Mouse (Mus musculus) CH12.LX (cell line): Measurements from ENCODE around the gene Gm36176. TPM values are rescaled to one million over a fixed set of nuclear protein-coding genes. Genes with fewer than 3 reads are reported as not detected.

Source experiments
- DNase-seq: peaks from one replicate; pipeline ENCODE4 v3.0.0-alpha.2; 2013; ENCODE audit errors: extremely low read depth
- H3K27ac ChIP-seq: 2 replicates; pipeline ENCODE4 v1.5.1; 2012; ENCODE audit warnings: low read depth, mild to moderate bottlenecking, control low read depth, moderate library complexity; ENCODE audit not compliant: insufficient read depth
- H3K27me3 ChIP-seq: replicated peaks from 2 replicates; pipeline ENCODE3; 2012; ENCODE audit warnings: inconsistent platforms
- H3K36me3 ChIP-seq, 2 experiments: replicated peaks in 1 of 2; 2 replicates each; pipeline versions ENCODE3 to v1.6.1; 2012; ENCODE audit warnings: inconsistent platforms in 1 of 2, low read length in 1 of 2, mild to moderate bottlenecking in 1 of 2, mixed read lengths in 1 of 2, moderate library complexity in 1 of 2; ENCODE audit not compliant: control insufficient read depth in 1 of 2, insufficient read depth in 1 of 2
- H3K4me1 ChIP-seq, 2 experiments: 2 replicates each; pipeline ENCODE4 v1.6.1; 2012; ENCODE audit warnings: inconsistent platforms in 1 of 2, moderate library complexity in 1 of 2; ENCODE audit not compliant: insufficient read depth in 2 of 2, control insufficient read depth in 1 of 2
- H3K4me2 ChIP-seq: 2 replicates; pipeline ENCODE4 v1.6.1; 2012; ENCODE audit warnings: low read depth, mild to moderate bottlenecking, control low read depth; ENCODE audit not compliant: poor library complexity, insufficient read depth, severe bottlenecking
- H3K4me3 ChIP-seq, 3 experiments: fragments of 150-350 bp in 1 of 3; sonication (generic) in 1 of 3; replicated peaks in 1 of 3; 2 replicates each; pipeline versions ENCODE3 to v1.5.1; 2011 to 2012; ENCODE audit warnings: low read depth in 2 of 3, low read length in 2 of 3, mild to moderate bottlenecking in 2 of 3, moderate library complexity in 2 of 3, control low read depth in 1 of 3, improper control_type of control experiment in 1 of 3, inconsistent platforms in 1 of 3, mixed read lengths in 1 of 3; ENCODE audit not compliant: poor library complexity in 1 of 3
- H3K79me2 ChIP-seq: replicated peaks from 2 replicates; pipeline ENCODE4 v1.6.1; 2012; ENCODE audit warnings: mild to moderate bottlenecking, moderate library complexity; ENCODE audit not compliant: control insufficient read depth, poor library complexity, insufficient read depth, severe bottlenecking; ENCODE audit errors: extremely low read depth
- H3K9ac ChIP-seq: 2 replicates; pipeline ENCODE4 v1.6.1; 2012; ENCODE audit warnings: low read depth, mild to moderate bottlenecking, control low read depth, moderate library complexity; ENCODE audit not compliant: insufficient read depth
- H3K9me3 ChIP-seq: replicated peaks from 2 replicates; pipeline ENCODE3; 2012; ENCODE audit warnings: low read length, inconsistent platforms, mixed read lengths
- BHLHE40 ChIP-seq: IDR thresholded peaks from 2 replicates; pipeline ENCODE4 v1.6.1; 2011; ENCODE audit warnings: mild to moderate bottlenecking, low read depth, low read length, improper control_type of control experiment
- CHD2 ChIP-seq: IDR thresholded peaks from 2 replicates; pipeline ENCODE4 v1.6.1; 2011; ENCODE audit warnings: low read length, improper control_type of control experiment
- E2F4 ChIP-seq: IDR thresholded peaks from 2 replicates; pipeline ENCODE4 v1.6.1; 2011; ENCODE audit warnings: low read depth, low read length, improper control_type of control experiment; ENCODE audit not compliant: insufficient replicate concordance
- EP300 ChIP-seq: IDR thresholded peaks from 2 replicates; pipeline ENCODE4 v1.6.1; 2011; ENCODE audit warnings: low read length, improper control_type of control experiment
- JUN ChIP-seq: IDR thresholded peaks from 2 replicates; pipeline ENCODE4 v1.6.1; 2011; ENCODE audit warnings: low read depth, mild to moderate bottlenecking, low read length, improper control_type of control experiment, moderate library complexity; ENCODE audit not compliant: insufficient read depth
- JUND ChIP-seq: conservative IDR thresholded peaks from 2 replicates; pipeline ENCODE4 v1.6.1; 2011; ENCODE audit warnings: low read depth, low read length, improper control_type of control experiment
- KAT2A ChIP-seq: IDR thresholded peaks from 2 replicates; pipeline ENCODE4 v1.6.1; 2012; ENCODE audit warnings: low read length, improper control_type of control experiment, inconsistent platforms; ENCODE audit not compliant: insufficient replicate concordance
- MAFK ChIP-seq: IDR thresholded peaks from 2 replicates; pipeline ENCODE4 v1.6.1; 2011; ENCODE audit warnings: low read length, improper control_type of control experiment; ENCODE audit not compliant: insufficient replicate concordance
- MAX ChIP-seq: IDR thresholded peaks from 2 replicates; pipeline ENCODE4 v1.6.1; 2011; ENCODE audit warnings: low read length, improper control_type of control experiment
- MAZ ChIP-seq: IDR thresholded peaks from 2 replicates; pipeline ENCODE4 v1.6.1; 2012; ENCODE audit warnings: low read depth, mild to moderate bottlenecking, inconsistent platforms, low read length, improper control_type of control experiment, moderate library complexity
- MEF2A ChIP-seq: IDR thresholded peaks from 2 replicates; pipeline ENCODE4 v1.6.1; 2014; ENCODE audit warnings: low read depth, mild to moderate bottlenecking, inconsistent platforms, low read length, improper control_type of control experiment, borderline replicate concordance
- MXI1 ChIP-seq: IDR thresholded peaks from 2 replicates; pipeline ENCODE4 v1.6.1; 2011; ENCODE audit warnings: mild to moderate bottlenecking, low read depth, low read length, improper control_type of control experiment
- MYC ChIP-seq: IDR thresholded peaks from 2 replicates; pipeline ENCODE4 v1.6.1; 2011; ENCODE audit warnings: low read depth, mild to moderate bottlenecking, improper control_type of control experiment, low read length
- NELFE ChIP-seq: IDR thresholded peaks from 2 replicates; pipeline ENCODE4 v1.6.1; 2011; ENCODE audit warnings: low read depth, low read length, improper control_type of control experiment
- NRF1 ChIP-seq: IDR thresholded peaks from 2 replicates; pipeline ENCODE4 v1.6.1; 2014; ENCODE audit warnings: low read depth, mild to moderate bottlenecking, inconsistent platforms, low read length, improper control_type of control experiment, moderate library complexity
- POLR2A ChIP-seq: IDR thresholded peaks from 2 replicates; pipeline ENCODE4 v1.6.1; 2011; ENCODE audit warnings: low read depth, mild to moderate bottlenecking, improper control_type of control experiment, low read length
- POLR2AphosphoS2 ChIP-seq: IDR thresholded peaks from 2 replicates; pipeline ENCODE4 v1.6.1; 2011; ENCODE audit warnings: low read depth, low read length, improper control_type of control experiment
- RCOR1 ChIP-seq: conservative IDR thresholded peaks from 2 replicates; pipeline ENCODE4 v1.6.1; 2012; ENCODE audit warnings: low read depth, mild to moderate bottlenecking, inconsistent platforms, low read length, improper control_type of control experiment
- SIN3A ChIP-seq: IDR thresholded peaks from 2 replicates; pipeline ENCODE4 v1.6.1; 2012; ENCODE audit warnings: low read length, improper control_type of control experiment, inconsistent platforms
- SMC3 ChIP-seq: IDR thresholded peaks from 2 replicates; pipeline ENCODE4 v1.6.1; 2011; ENCODE audit warnings: low read depth, low read length, improper control_type of control experiment
- TBP ChIP-seq: conservative IDR thresholded peaks from 2 replicates; pipeline ENCODE4 v1.6.1; 2011; ENCODE audit warnings: low read depth, low read length, improper control_type of control experiment
- ZMIZ1 ChIP-seq: IDR thresholded peaks from 2 replicates; pipeline ENCODE4 v1.6.1; 2012; ENCODE audit warnings: low read depth, mild to moderate bottlenecking, inconsistent platforms, low read length, improper control_type of control experiment
- ZNF384 ChIP-seq: IDR thresholded peaks from 2 replicates; pipeline ENCODE4 v1.6.1; 2012; ENCODE audit warnings: low read depth, low read length, improper control_type of control experiment, inconsistent platforms
- dilution Hi-C: fragments of 300-500 bp; cut with MboI; formaldehyde crosslinking; loops from 2 replicates; pipeline ENCODE4 v1.14.3; 2020; ENCODE audit warnings: low sequenced_read_pairs; ENCODE audit not compliant: extremely low pct_unique_long_range_greater_than_20kb, extremely low pct_ligation_motif_present
- in situ Hi-C: fragments of 300-500 bp; cut with MboI; formaldehyde crosslinking; loops from 3 replicates; pipeline ENCODE4 v1.14.3; 2019; ENCODE audit warnings: low sequenced_read_pairs, low pct_ligation_motif_present, low pct_unique_long_range_greater_than_20kb, mixed read lengths
- polyA plus RNA-seq: library from polyadenylated mRNA; unstranded; fragments of >175 nt; gene quantifications from 2 replicates; pipeline ENCODE4 v1.2.1, GENCODE M21; 2012; ENCODE audit warnings: low read depth; ENCODE audit not compliant: insufficient read length
- total RNA-seq, 2 experiments: library from RNA; depleted of rRNA; stranded (reverse); fragments of 300-350 nt in 1 of 2; fragments of >200 nt in 1 of 2; gene quantifications; 2 replicates each; pipeline ENCODE4 v1.2.3; 2012 to 2014

The Gm36176 gene
- total and polyA plus RNA-seq, 3 experiments: not detected

GRCm38 (mm10) chr10:77798921-77799508, 47.6 kb upstream of the Gm36176 start, which contains the start of gene Gm19668:
Gene Gm19668, minus strand, starts transcription at chr10:77799133.
- Histone ChIP-seq H3K79me2 (no peaks in the 10 kb centered on the region), H3K27me3 (peaks cover 70% of the 10 kb centered on the region), H3K4me2 (no peak within 1 kb of the TSS), H3K9ac (no peak within 1 kb of the TSS), H3K36me3 (no peaks in the 10 kb centered on the region), H3K27ac (no peak within 1 kb of the TSS), H3K4me3 (no peak within 1 kb of the TSS), H3K4me1 (no peaks in the 10 kb centered on the region), H3K9me3 (no peaks in the 10 kb centered on the region)
- in situ Hi-C loops (no loop called here), dilution Hi-C loops (no loop called here)
- no peak for DNase-seq
- TF ChIP-seq MAX (no peak), RCOR1 (no peak), ZNF384 (no peak), MEF2A (no peak), SMC3 (no peak), CHD2 (no peak), E2F4 (no peak), KAT2A (no peak), MAZ (no peak), EP300 (no peak), BHLHE40 (no peak), SIN3A (no peak), NRF1 (no peak), JUN (no peak), MYC (no peak), JUND (no peak), MXI1 (no peak), ZMIZ1 (no peak), POLR2A (no peak)

- no peak overlapping the region for H3K9ac ChIP-seq
- TF ChIP-seq POLR2AphosphoS2 (no peak), POLR2A (no peak), MYC (no peak), NELFE (no peak), TBP (no peak), MAFK (no peak), JUN (no peak), MAX (no peak), EP300 (no peak)
- TF ChIP-seq, all 38 proteins: peak for 0
- Histone ChIP-seq H3K4me1 (no peaks in the 10 kb centered on the region), H3K79me2 (no peaks in the 10 kb centered on the region), H3K36me3 (no peaks in the 10 kb centered on the region), H3K4me3 (no peak overlapping the region), H3K27ac (no peak overlapping the region), H3K4me2 (no peak overlapping the region), H3K9me3 (peaks cover 4% of the 10 kb centered on the region), H3K27me3 (peaks cover 45% of the 10 kb centered on the region)
- in situ Hi-C loops: no loop called here
- dilution Hi-C loops: no loop called here
- no peak for DNase-seq
Measured at GRCm38 (mm10) chr10:77804095-77804494, 42.5 kb upstream of the Gm36176 start.
